8 mouse cellular contexts compared by ENCODE assay signal in the genomic region with DNA sequence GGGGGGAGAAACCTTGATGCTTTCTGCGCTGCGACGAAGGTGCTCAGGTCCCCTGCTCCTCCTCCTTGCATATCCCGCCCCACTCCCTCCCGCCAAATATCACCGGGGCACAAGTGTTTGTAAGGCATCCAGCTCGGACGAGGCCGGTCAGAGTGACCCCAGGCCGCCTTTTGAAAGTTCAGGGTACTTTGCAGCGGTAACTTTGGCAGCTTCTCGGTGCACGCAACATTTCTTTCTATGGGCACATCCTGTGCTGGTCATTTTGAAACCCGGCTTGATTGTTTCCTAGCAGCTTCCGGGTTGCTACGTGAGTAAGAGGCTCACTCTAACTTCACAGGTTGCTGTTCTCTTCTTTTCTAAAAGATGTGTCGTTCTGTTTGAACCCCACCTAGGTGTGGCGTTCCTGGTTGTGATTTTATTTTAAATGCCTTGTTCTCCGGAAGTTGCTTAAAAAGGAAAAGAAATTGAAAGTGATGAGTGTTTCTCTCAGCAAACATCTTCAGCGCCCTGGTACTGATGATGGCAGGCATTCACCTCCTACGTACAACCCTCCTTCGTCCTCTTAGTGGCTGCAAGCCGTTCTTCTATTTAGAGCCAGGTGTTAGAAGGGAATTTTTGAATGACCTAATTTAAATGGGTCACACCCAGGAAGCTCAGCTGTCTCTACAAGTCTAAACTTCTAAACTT. TPM values are rescaled to one million over a fixed set of nuclear protein-coding genes. Genes with fewer than 3 reads are reported as not detected.
DNase-seq lines count a peak whose midpoint lies in the region; ATAC-seq and TF ChIP-seq lines count a peak whose summit lies in the region.

No protein-coding gene starts in this region.

- peaks cover 4% of the 10 kb centered on the region; the same call in 1 of the 2 replicates for H3K4me1 ChIP-seq in cortical plate, adult 2 months (ENCODE audit: control insufficient read depth, insufficient read depth, low read length)
- H3K4me1 ChIP-seq in heart, embryonic 15.5 days (replicated peaks), result peaks cover 26% of the 10 kb centered on the region
- peaks cover 14% of the 10 kb centered on the region; the same call in 1 of the 2 replicates for H3K4me1 ChIP-seq in limb, embryonic 12.5 days (replicated peaks)
- H3K4me1 ChIP-seq in midbrain, embryonic 15.5 days, result peaks cover 17% of the 10 kb centered on the region; the same call in 1 of the 2 replicates

- peak; percentile 25 for DNase-seq in retina, postnatal 1 day
- no peak for DNase-seq in retina, embryonic 14.5 days (ENCODE audit: low spot score)
- DNase-seq in yolk sac, embryonic 10.5 days (ENCODE audit: low spot score), result peak; percentile 8

- no peak for TF ChIP-seq POLR2A in cortical plate, adult 2 months (IDR thresholded peaks at IDR 0.05; ENCODE audit: extremely low read depth, insufficient read depth, low read length)

- TF ChIP-seq CTCF in cortical plate, adult 2 months (IDR thresholded peaks at IDR 0.05; ENCODE audit: extremely low read depth, insufficient read depth, low read length), result no peak

- peak overlapping the region; percentile 67; the same call in 1 of the 2 replicates for H3K9ac ChIP-seq in heart, embryonic 15.5 days
- peak overlapping the region; percentile 58; the same call in 1 of the 2 replicates for H3K9ac ChIP-seq in limb, embryonic 12.5 days (replicated peaks)
- H3K9ac ChIP-seq in midbrain, embryonic 15.5 days, result peak overlapping the region; percentile 11; the same call in 1 of the 2 replicates

- H3K27ac ChIP-seq in cortical plate, adult 2 months (ENCODE audit: insufficient read depth, low read length), result no peak overlapping the region
- H3K27ac ChIP-seq in heart, embryonic 15.5 days, result no peak overlapping the region
- no peak overlapping the region for H3K27ac ChIP-seq in limb, embryonic 12.5 days
- no peak overlapping the region for H3K27ac ChIP-seq in midbrain, embryonic 15.5 days

- peak overlapping the region; percentile 100 for H3K4me2 ChIP-seq in heart, embryonic 15.5 days
- peak overlapping the region; percentile 100 for H3K4me2 ChIP-seq in limb, embryonic 12.5 days
- peak overlapping the region; percentile 99 for H3K4me2 ChIP-seq in midbrain, embryonic 15.5 days

- no peaks in the 10 kb centered on the region for H3K36me3 ChIP-seq in heart, embryonic 15.5 days
- no peaks in the 10 kb centered on the region for H3K36me3 ChIP-seq in limb, embryonic 12.5 days
- no peaks in the 10 kb centered on the region for H3K36me3 ChIP-seq in midbrain, embryonic 15.5 days (replicated peaks)

- no peaks in the 10 kb centered on the region for H3K9me3 ChIP-seq in heart, embryonic 15.5 days (replicated peaks)
- no peaks in the 10 kb centered on the region for H3K9me3 ChIP-seq in limb, embryonic 12.5 days
- H3K9me3 ChIP-seq in midbrain, embryonic 15.5 days, result no peaks in the 10 kb centered on the region

- H3K27me3 ChIP-seq in heart, embryonic 15.5 days, result 0 out of 2 replicates have a peak, but pooled peaks cover 5% of the 10 kb centered on the region
- H3K27me3 ChIP-seq in limb, embryonic 12.5 days, result peaks cover 66% of the 10 kb centered on the region
- peaks cover 26% of the 10 kb centered on the region for H3K27me3 ChIP-seq in midbrain, embryonic 15.5 days (replicated peaks)

- ATAC-seq in heart, embryonic 15.5 days (replicated peaks; ENCODE audit: insufficient number of reproducible peaks, insufficient read depth, low FRiP score, low read depth), result no peak
- ATAC-seq in limb, embryonic 12.5 days (ENCODE audit: insufficient number of reproducible peaks, insufficient read depth, low FRiP score, low TSS enrichment, low read depth), result no peak
- ATAC-seq in midbrain, embryonic 15.5 days (replicated peaks), result 0 out of 2 replicates have a peak, but pooled peaks have one; percentile 0
- no peak for ATAC-seq in frontal cortex, adult (ENCODE audit: low TSS enrichment)

- peak overlapping the region; percentile 76 for H3K4me3 ChIP-seq in cortical plate, adult 2 months (ENCODE audit: insufficient read depth, low read length)
- peak overlapping the region; percentile 76 for H3K4me3 ChIP-seq in heart, embryonic 15.5 days
- peak overlapping the region; percentile 61 for H3K4me3 ChIP-seq in limb, embryonic 12.5 days (replicated peaks)
- H3K4me3 ChIP-seq in midbrain, embryonic 15.5 days, result peak overlapping the region; percentile 55

- under 1% methylated on average over 23 of the region's 23 CpGs for WGBS in heart, embryonic 15.5 days
- WGBS in limb, embryonic 12.5 days, result under 1% methylated on average over 23 of the region's 23 CpGs
- WGBS in midbrain, embryonic 15.5 days, result 3% methylated on average over 21 of the region's 23 CpGs

RNA-seq across cellular contexts. Expression of a gene that starts 4.7 kb away (rescaled TPM):
- polyA plus RNA-seq in cortical plate, adult 2 months (2012; rRNA removed), result 13.8 and 16.8 TPM in 2 replicates
- polyA plus RNA-seq in heart, embryonic 15.5 days (2015; fragmentation: Nextera tagmentation; extraction: Ambion mirVana), result 23.0 and 26.2 TPM in 2 replicates
- polyA plus RNA-seq in limb, embryonic 12.5 days (2016; fragmentation: Nextera tagmentation; extraction: Ambion mirVana), result 32.8 and 35.9 TPM in 2 replicates
- polyA plus RNA-seq in midbrain, embryonic 15.5 days (2015; fragmentation: Nextera tagmentation; extraction: Ambion mirVana), result 9.5 and 10.5 TPM in 2 replicates

Comparison
In these comparisons a context has a peak if more than half of its experiments do, and no peak if none do; other contexts are left out.
1. H3K9ac ChIP-seq: peak in every context shown above with its lines; median percentile 67 in heart, embryonic 15.5 days; 58 in limb, embryonic 12.5 days; 11 in midbrain, embryonic 15.5 days.